Mouse (Mus musculus): Measurements from ENCODE around the gene Gal3st4.

DNA sequence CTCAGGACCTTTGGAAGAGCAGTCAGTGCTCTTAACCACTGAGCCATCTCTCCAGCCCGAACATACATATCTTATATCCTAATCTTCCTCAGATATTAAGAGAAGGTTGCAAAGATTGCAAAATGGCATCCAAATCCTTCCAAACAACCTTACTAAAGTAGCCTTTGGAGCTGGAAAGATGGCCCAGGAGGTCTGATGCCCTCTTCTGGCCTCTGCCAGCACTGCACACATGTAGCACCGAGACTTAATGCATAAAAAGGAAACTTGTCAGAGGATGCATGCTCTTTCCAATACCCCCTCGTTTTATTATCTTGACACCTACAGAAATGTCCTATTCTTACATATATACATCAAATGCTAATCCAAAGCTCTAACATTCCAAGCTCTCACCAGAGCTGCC is 44.6 kb downstream of the Gal3st4 start:
- TF ChIP-seq CTCF (IDR thresholded peaks at IDR 0.05; ENCODE audit: extremely low read depth, insufficient read depth, insufficient read length, insufficient replicate concordance), result peak; percentile 29; the same call in 1 of the 2 replicates
- no peak for TF ChIP-seq POLR2A (IDR thresholded peaks at IDR 0.05; ENCODE audit: low read depth, low read length)
